Mouse (Mus musculus): ENCODE results near the gene Cc2d1a. TPM values are rescaled to one million over a fixed set of nuclear protein-coding genes. Genes with fewer than 3 reads are reported as not detected.

Cc2d1a gene
- polyA plus RNA-seq, 1 experiment: 20.0 TPM

DNA sequence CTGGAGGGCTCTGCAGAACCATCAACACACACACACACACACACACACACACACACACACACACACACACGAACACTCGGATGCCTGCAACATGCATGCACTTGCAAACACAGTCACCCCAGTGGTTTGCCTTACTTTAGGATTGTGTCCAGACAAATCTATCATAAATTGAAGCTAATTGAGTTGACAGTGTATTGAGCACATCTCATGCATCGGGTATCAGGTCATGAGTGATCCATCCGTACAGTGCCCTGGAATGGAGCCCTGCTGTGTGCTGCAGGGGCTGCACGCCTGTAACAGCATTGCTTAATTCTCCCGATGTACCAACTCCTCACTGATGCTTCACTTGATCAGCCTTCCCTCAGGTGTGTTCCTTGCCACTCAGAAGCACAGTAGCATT, 32.1 kb downstream of the Cc2d1a start:
- no peaks in the 10 kb centered on the region for H3K4me1 ChIP-seq (ENCODE audit: control insufficient read depth, insufficient read depth, low read length)
- no peak for TF ChIP-seq POLR2A (IDR thresholded peaks at IDR 0.05; ENCODE audit: low read depth, low read length)
- TF ChIP-seq CTCF (IDR thresholded peaks at IDR 0.05; ENCODE audit: borderline replicate concordance, insufficient read depth, low read length): no peak

DNA sequence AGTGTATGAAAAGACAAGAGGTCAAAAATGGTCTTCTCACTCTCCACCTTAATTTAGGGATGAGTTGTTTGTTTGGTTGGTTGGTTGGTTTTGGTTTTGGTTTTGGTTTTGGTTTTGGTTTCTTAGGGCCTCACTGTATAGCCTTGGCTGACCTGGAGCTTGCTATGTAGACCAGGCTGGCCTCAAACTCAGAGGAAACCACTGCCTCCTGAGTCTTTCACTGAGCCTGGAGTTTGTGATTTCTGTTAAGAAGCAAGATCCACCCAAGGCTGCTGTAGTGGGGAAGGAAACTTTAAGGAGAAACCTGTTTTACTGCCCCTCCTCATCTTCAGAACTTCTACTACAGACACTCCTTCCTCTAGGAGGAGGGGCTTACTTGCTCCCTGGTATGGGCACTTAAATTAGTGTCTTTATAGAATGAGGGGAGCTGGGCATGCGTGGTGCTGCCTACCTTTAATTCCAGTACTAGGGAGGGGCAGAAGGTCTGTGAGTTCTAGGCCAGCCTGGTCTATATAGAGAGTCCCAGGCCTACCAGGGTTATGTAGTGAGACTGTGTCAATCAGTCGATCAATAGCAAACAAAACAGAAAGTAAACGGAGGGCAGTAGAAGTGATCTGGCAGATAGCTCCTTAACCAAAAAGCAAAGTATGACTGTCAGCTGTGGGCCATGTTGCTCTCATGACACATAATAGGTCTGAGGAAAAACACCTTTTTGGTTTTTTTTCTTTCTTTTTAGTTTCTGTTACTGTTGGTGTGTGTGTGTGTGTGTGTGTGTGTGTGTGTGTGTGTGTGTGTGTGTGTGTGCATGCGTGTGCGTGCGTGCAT, 41.3 kb downstream of the Cc2d1a start:
- TF ChIP-seq CTCF (IDR thresholded peaks at IDR 0.05; ENCODE audit: borderline replicate concordance, insufficient read depth, low read length): no peak
- no peak for TF ChIP-seq POLR2A (IDR thresholded peaks at IDR 0.05; ENCODE audit: low read depth, low read length)
- H3K4me3 ChIP-seq (ENCODE audit: insufficient read depth, low read length): no peak overlapping the region
- peaks cover 3% of the 10 kb centered on the region; the same call in 1 of the 2 replicates for H3K4me1 ChIP-seq (ENCODE audit: control insufficient read depth, insufficient read depth, low read length)
- H3K27ac ChIP-seq (ENCODE audit: insufficient read depth, low read length): no peak overlapping the region

More for the DNA sequence above, 32.1 kb downstream of the Cc2d1a start:
- Histone ChIP-seq H3K27ac (ENCODE audit: insufficient read depth, low read length) (no peak overlapping the region), H3K4me3 (ENCODE audit: insufficient read depth, low read length) (no peak overlapping the region)

DNA sequence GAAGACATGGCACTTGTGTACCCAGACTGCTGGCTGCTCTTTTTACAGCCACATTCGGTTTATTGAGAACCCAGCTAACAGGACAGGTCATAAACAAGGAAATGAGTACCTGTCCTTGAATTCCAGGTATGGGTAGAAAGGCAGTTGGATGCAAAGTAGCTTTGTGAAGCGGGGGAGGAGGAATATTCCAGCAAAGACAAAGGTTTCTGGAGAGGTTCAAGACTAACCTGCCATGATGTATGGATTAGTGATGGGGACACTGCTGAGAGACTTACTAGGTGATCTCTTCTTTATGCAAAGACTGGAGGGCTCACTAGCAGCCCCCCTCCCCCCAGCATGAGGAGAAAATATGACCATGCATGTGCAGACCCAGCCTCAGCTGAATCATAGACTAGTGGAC, 42.1 kb downstream of the Cc2d1a start:
- Histone ChIP-seq H3K27ac (ENCODE audit: insufficient read depth, low read length) (no peak overlapping the region), H3K4me1 (ENCODE audit: control insufficient read depth, insufficient read depth, low read length) (peaks cover 3% of the 10 kb centered on the region; the same call in 1 of the 2 replicates), H3K4me3 (ENCODE audit: insufficient read depth, low read length) (no peak overlapping the region)
- TF ChIP-seq POLR2A (IDR thresholded peaks at IDR 0.05; ENCODE audit: low read depth, low read length) (no peak), CTCF (IDR thresholded peaks at IDR 0.05; ENCODE audit: borderline replicate concordance, insufficient read depth, low read length) (no peak)

DNA sequence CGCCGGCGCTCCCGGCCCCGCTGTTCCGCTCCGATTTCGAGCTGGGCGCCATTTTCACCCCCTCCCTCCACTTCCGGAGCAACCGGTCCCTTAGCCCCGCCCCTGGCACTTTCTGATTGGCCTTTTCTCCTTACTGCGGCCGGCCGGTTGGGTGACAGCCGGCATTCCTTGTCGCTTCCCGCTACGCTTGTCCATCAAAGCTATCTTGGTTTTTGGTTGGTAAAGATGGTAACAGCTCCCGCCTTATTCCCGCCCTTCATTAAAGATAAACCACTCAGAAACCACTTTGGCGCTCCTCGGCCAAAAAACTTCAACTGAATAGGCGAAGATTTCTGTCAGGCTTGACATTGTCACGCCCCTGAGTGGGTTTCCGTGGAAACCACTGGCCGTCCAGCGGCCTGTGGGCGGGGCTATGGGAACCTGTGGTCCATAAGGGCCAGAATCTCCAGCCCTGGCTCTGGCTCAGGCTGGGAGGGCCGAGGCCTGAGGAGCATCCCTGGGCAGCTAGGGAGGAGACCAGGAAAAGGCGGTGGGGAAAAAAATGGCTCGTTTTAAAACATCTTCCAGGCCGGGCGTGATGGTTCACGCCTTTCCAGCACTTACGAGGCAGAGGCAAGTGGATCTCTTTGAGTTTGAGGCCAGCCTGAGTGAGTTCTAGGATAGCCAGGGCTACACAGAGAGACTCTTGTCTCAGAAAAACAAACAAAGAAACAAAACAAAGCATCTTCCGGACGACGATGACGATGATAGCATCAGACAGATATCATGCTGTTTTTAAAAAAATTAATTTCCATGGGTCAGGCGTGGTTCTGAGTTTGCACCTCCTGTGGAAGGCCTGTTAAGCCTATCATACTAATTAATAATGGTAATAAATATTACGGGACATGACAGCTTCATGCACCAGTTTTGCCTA, 42.8 kb downstream of the Cc2d1a start, which contains the start of gene Dcaf15:
Dcaf15 (minus strand) TSS at position 72 of the 913 bp plus-strand sequence.
- peaks cover 3% of the 10 kb centered on the region; the same call in 1 of the 2 replicates for H3K4me1 ChIP-seq (ENCODE audit: control insufficient read depth, insufficient read depth, low read length)
- no peak for TF ChIP-seq CTCF (IDR thresholded peaks at IDR 0.05; ENCODE audit: borderline replicate concordance, insufficient read depth, low read length)
- peak; percentile 91 for TF ChIP-seq POLR2A (IDR thresholded peaks at IDR 0.05; ENCODE audit: low read depth, low read length)
- H3K27ac ChIP-seq (ENCODE audit: insufficient read depth, low read length): no peak within 1 kb of the TSS
- peak within 1 kb of the TSS; percentile 79 for H3K4me3 ChIP-seq (ENCODE audit: insufficient read depth, low read length)

DNA sequence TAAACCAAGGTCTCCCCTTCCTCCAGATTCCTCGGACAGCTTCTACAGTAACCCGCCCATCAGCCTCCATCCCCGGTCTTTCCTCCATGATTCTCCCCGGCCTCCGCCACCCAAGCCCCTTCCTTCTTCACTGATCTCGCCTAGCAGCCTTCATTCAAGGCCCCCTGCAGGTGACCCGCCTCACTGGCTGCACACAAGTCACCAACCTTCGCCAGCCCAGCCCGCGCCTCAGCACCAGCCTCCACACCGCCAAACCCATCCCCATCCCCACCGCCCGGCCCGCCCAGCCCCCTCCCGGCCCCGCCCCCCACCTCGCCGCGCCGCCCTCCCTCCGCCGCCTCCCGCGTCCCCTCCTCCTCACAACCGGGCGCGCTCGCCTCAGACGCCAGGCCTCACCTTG, 43.5 kb downstream of the Cc2d1a start:
- peaks cover 3% of the 10 kb centered on the region; the same call in 1 of the 2 replicates for H3K4me1 ChIP-seq (ENCODE audit: control insufficient read depth, insufficient read depth, low read length)
- TF ChIP-seq CTCF (IDR thresholded peaks at IDR 0.05; ENCODE audit: borderline replicate concordance, insufficient read depth, low read length): 0 out of 2 replicates have a peak, but pooled peaks have one; percentile 5
- TF ChIP-seq POLR2A (IDR thresholded peaks at IDR 0.05; ENCODE audit: low read depth, low read length): peak; percentile 60
- H3K27ac ChIP-seq (ENCODE audit: insufficient read depth, low read length): no peak overlapping the region
- peak overlapping the region; percentile 79 for H3K4me3 ChIP-seq (ENCODE audit: insufficient read depth, low read length)

DNA sequence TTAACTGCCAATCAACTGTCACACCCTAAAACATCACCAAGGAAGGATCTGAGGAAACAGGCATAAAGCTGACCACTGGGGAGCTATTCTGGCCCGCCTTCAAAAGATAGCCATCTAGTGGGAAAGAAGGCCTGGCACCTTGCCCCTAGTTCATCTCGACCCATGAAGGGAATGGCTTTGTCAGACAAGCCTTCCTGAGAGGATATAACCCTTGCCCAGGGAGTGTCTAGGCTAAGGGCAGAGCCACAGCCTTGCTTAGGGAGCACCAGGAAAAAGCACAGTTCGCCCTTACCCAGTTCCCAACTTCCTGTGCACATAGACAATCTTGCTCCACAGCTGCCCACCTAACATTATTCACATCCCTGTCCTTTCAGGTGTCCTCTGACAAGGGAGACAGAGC, 44.1 kb downstream of the Cc2d1a start:
- Histone ChIP-seq H3K27ac (ENCODE audit: insufficient read depth, low read length) (no peak overlapping the region), H3K4me1 (ENCODE audit: control insufficient read depth, insufficient read depth, low read length) (peaks cover 3% of the 10 kb centered on the region; the same call in 1 of the 2 replicates), H3K4me3 (ENCODE audit: insufficient read depth, low read length) (peak overlapping the region; percentile 79)
- TF ChIP-seq CTCF (IDR thresholded peaks at IDR 0.05; ENCODE audit: borderline replicate concordance, insufficient read depth, low read length) (no peak), POLR2A (IDR thresholded peaks at IDR 0.05; ENCODE audit: low read depth, low read length) (no peak)

DNA sequence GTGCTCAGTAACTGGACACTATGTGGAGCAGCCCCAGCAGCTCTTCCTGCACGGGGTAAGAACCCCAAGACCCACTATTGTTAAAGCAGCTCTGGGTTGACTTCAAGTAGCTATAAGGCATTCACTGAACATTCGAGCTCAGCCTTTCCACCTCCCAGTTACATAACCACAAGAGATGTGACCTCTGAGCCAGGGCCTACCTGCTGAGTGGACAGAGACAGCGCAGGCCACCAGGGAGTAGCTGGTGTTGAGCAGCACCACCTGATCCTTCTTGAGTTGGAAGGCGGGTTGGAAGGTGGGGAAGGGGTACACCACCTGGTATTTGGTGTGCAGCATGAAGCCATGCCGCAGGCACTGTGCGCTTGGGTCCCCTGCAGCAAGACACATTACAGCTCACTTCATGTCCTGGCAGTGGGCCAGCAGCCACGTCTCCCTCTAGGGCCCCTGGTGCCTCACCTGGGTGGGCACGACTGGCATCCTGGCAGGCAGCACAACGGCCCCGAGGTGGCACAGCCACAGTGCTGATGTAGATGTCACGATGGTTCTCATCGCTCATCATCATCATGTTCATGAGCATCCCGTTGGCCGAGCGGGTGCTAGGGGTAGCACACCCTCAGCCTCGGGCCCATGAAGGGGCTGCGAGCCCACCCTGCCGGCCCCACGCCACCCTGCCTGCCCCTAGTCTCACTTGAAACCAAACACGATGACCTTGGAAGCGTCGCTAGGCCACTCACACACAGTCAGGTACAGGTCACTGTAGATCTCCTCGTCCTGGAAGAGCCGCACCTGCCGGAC, 46.1 kb downstream of the Cc2d1a start:
- TF ChIP-seq CTCF (IDR thresholded peaks at IDR 0.05; ENCODE audit: borderline replicate concordance, insufficient read depth, low read length): no peak
- TF ChIP-seq POLR2A (IDR thresholded peaks at IDR 0.05; ENCODE audit: low read depth, low read length): no peak
- Histone ChIP-seq H3K4me1 (ENCODE audit: control insufficient read depth, insufficient read depth, low read length) (peaks cover 3% of the 10 kb centered on the region; the same call in 1 of the 2 replicates), H3K27ac (ENCODE audit: insufficient read depth, low read length) (no peak overlapping the region), H3K4me3 (ENCODE audit: insufficient read depth, low read length) (no peak overlapping the region)

DNA sequence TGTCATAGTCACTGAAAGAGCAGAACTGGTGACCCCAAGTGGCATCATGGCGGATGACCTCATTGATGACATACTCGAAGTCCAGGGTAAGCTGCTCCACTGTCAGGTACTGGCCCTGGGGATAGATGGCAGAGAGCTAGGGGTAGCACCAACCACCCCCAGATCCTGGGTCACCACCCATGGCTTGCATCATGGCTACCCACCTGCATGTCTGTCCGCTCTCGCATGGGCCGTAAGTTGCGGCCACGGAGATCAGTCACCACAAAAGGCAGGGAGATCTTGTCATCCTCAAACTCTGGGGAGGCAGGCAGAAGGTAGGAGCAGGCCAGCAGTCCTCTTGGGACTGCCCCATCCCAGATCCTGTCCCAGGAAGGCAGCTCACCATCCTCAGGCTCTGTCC, 49.4 kb downstream of the Cc2d1a start:
- Histone ChIP-seq H3K27ac (ENCODE audit: insufficient read depth, low read length) (no peak overlapping the region), H3K4me3 (ENCODE audit: insufficient read depth, low read length) (no peak overlapping the region), H3K4me1 (ENCODE audit: control insufficient read depth, insufficient read depth, low read length) (no peaks in the 10 kb centered on the region)
- no peak for TF ChIP-seq CTCF (IDR thresholded peaks at IDR 0.05; ENCODE audit: borderline replicate concordance, insufficient read depth, low read length)
- no peak for TF ChIP-seq POLR2A (IDR thresholded peaks at IDR 0.05; ENCODE audit: low read depth, low read length)

DNA sequence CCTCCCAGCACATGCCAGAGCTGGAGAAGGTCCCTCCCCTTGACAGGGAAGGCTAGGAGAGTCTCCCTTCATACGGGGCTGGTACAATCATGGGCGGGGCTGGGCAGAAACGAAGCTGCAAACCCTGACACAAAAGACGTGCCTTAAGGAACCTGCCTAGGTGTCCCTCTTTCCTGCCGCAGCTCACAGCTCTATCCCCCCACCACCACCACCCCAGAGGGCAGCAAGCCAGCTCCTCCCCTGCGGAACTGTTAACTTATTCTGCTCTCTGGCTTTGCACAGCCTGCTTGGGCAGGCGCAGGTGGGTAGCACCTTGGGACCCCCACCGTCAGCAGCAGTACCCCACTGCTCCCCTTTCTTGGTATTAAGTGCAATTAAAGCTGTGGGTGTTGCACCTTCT, 51.7 kb downstream of the Cc2d1a start:
- H3K4me1 ChIP-seq (ENCODE audit: control insufficient read depth, insufficient read depth, low read length): no peaks in the 10 kb centered on the region
- TF ChIP-seq CTCF (IDR thresholded peaks at IDR 0.05; ENCODE audit: borderline replicate concordance, insufficient read depth, low read length) (no peak), POLR2A (IDR thresholded peaks at IDR 0.05; ENCODE audit: low read depth, low read length) (no peak)
- no peak overlapping the region for H3K27ac ChIP-seq (ENCODE audit: insufficient read depth, low read length)
- H3K4me3 ChIP-seq (ENCODE audit: insufficient read depth, low read length): no peak overlapping the region

Data from embryonic fibroblast, embryonic 13.5 days (primary cell).